Mouse (Mus musculus): ENCODE results near the gene Klhl1.

Gene Klhl1

GRCm38 (mm10) chr14:96518954-96519682 is at the start of gene Klhl1:
Gene Klhl1 (minus strand): TSS chr14:96519102.
- peak; percentile 16 to 24 for DNase-seq

- DNase-seq: no peak
Observed at GRCm38 (mm10) chr14:96553668-96554067, 34.8 kb upstream of the Klhl1 start.

- DNase-seq: peak; percentile 55 to 69
Observed at GRCm38 (mm10) chr14:96518151-96518953, 550 bp downstream of the Klhl1 start.

GRCm38 (mm10) chr14:96517727-96518126 is 1.2 kb downstream of the Klhl1 start:
- DNase-seq: peak in 1 of 2 experiments; percentile 2

- DNase-seq: no peak
Observed at GRCm38 (mm10) chr14:96499936-96500335, 19.0 kb downstream of the Klhl1 start.

GRCm38 (mm10) chr14:96471812-96472211 is 47.1 kb downstream of the Klhl1 start:
- no peak for DNase-seq

- DNase-seq: no peak
Observed at GRCm38 (mm10) chr14:96471336-96471735, 47.6 kb downstream of the Klhl1 start.

- DNase-seq: peak; percentile 5 to 30
Observed at GRCm38 (mm10) chr14:96461756-96462155, 57.1 kb downstream of the Klhl1 start.

GRCm38 (mm10) chr14:96392032-96392737 is 126.7 kb downstream of the Klhl1 start:
- no peak for DNase-seq

- DNase-seq: no peak
Observed at GRCm38 (mm10) chr14:96362727-96363126, 156.2 kb downstream of the Klhl1 start.

GRCm38 (mm10) chr14:96348220-96348619 is 170.7 kb downstream of the Klhl1 start:
- DNase-seq: no peak

GRCm38 (mm10) chr14:96331069-96331468 is 187.8 kb downstream of the Klhl1 start:
- no peak for DNase-seq

GRCm38 (mm10) chr14:96217805-96218441 is 301.0 kb downstream of the Klhl1 start:
- peak; percentile 8 to 13 for DNase-seq

- peak; percentile 1 to 4 for DNase-seq
Observed at GRCm38 (mm10) chr14:96194795-96195194, 324.1 kb downstream of the Klhl1 start.

- DNase-seq: no peak
Observed at GRCm38 (mm10) chr14:96174546-96174945, 344.4 kb downstream of the Klhl1 start.

GRCm38 (mm10) chr14:96143137-96143536 is 375.8 kb downstream of the Klhl1 start:
- no peak for DNase-seq

GRCm38 (mm10) chr14:96140246-96140645 is 378.7 kb downstream of the Klhl1 start:
- no peak for DNase-seq

- DNase-seq: peak; percentile 6 to 15
Observed at GRCm38 (mm10) chr14:96107396-96107795, 411.5 kb downstream of the Klhl1 start.

GRCm38 (mm10) chr14:96081681-96082207 is 437.2 kb downstream of the Klhl1 start:
- DNase-seq: no peak

- no peak for DNase-seq
Observed at GRCm38 (mm10) chr14:96065884-96066283, 453.0 kb downstream of the Klhl1 start.

All from cerebellum, postnatal 14 days (tissue).